Mouse (Mus musculus) urinary bladder, postnatal 25 days (tissue): Measurements from ENCODE around the gene H2afv.
"Not testable (repeated sequence)": the region's sequence is repeated elsewhere in the genome, so short reads cannot be mapped to it uniquely, and the experiment has no call there.

ENCODE experiments used
- DNase-seq: peaks from one replicate; pipeline ENCODE4 v3.0.0; 2022; ENCODE audit warnings: low spot score

Gene H2afv

DNA sequence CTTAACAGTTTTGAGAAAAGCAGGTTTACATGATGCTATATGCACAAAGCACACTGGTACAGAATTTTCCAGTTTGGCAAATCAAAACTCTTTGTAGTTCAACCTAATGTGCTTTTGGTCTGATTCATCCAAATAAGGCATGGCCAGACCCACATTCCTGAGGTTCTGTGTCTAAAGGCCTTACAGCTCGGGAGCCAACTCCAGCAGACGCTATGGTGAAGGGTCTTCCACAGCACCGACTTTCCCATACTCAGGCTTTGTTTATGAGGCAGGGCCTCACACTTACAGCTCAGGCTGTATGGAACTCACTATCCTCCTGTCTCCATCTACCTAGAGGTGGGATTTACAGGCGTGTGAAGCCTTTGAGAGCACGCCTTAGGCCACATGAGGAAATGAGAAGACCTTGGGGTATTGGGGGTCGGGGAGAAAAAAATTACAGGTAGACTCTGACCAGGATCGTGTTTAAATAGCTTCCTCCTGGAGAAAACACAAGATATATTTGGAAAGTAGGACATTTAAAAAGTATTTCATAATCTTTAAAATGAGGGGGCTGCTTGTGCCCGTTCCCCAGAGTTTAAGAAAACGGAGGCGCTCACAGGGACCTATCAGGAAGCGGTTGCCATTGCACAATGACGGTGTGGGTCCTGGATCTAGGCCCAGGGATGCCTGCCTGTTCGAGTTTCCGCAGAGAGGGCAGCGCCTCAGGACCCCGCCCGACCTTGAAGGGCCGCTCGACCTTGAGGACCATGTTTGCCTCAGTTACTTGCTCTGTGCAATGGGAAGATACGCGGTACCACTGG lies 29.3 kb downstream of the H2afv start, which contains the start of gene Ppia:
Gene Ppia, plus strand, starts transcription at position 693 of the 800 bp plus-strand sequence.
- no peak for DNase-seq

DNA sequence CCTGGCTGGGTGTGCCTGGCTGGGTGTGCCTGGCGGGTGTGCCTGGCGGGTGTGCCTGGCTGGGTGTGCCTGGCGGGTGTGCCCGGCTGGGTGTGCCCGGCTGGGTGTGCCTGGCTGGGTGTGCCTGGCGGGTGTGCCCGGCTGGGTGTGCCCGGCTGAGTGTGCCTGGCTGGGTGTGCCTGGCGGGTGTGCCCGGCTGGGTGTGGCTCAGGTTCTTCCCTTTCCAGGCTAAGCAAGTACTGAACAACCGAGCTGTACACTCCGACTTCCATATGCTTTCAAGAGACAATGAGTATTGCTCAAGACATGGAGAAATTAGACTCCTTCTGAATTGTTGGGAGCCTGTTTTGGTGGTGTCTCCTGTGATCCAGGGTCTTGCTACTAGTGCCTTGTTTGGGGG lies 31.0 kb downstream of the H2afv start:
- DNase-seq, result no peak

DNA sequence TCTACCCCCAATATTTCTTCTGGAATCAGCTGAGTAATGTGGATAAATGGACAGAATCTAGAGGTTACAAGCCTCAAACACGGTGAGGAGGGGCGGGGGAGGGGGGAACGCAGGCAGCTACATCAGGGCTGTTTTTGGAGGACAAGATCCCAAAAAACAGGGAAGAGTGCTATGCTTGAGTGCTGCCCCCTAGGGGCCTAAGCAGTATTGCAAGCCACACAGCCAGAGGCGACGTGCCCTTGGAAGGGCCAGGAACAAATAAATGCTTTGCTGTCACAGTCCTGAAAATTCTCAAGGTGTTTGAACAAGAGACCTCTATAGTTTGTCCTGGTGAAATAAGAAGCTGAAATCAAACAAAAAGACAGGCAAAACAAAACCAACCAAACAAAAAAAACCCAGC lies 32.6 kb downstream of the H2afv start:
- DNase-seq, result peak; percentile 81

DNA sequence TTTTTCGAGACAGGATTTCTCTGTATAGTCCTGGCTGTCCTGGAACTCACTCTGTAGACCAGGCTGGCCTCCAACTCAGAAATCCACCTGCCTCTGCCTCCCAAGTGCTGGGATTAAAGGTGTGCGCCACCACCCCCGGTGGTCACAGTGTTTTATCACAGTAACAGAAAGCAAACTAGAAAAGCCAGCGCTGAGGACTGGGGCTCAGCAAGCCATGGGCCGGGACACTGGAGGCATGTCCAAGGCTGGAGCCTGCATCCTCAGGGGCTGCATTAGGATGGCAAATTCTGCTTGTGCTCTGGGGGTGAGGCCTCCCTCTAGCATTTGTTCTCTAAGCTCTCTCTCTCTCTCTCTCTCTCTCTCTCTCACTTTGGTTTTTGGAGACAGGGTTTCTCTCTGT lies 33.5 kb downstream of the H2afv start:
- not testable (repeated sequence) for DNase-seq

DNA sequence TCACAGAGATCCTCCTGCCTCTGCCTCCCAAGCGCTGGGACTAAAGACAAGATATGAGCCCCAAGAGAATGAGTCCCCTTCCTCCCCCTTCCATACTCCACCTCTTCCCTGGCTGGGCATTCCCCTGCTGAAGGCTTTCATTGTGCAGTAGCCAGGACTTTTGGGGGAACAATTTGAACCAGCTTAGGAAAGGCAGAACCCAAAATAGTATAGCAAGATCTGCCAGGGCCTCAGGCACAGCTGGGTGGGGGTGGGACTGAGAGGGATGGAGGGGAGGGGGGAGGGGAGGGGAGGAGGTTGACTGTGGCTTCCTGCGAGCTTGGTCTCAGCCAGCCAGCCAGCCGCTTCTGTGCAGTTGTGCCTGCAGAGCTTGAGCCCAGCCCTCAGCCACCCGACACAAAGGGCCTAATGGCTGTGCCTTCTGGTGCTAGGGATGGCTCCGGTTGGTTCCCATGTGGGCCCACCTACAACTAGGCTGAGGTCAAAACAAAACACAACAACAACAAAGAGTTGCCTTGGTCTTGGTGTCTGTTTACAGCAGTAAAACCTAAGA lies 34.1 kb downstream of the H2afv start:
- DNase-seq, result no peak

DNA sequence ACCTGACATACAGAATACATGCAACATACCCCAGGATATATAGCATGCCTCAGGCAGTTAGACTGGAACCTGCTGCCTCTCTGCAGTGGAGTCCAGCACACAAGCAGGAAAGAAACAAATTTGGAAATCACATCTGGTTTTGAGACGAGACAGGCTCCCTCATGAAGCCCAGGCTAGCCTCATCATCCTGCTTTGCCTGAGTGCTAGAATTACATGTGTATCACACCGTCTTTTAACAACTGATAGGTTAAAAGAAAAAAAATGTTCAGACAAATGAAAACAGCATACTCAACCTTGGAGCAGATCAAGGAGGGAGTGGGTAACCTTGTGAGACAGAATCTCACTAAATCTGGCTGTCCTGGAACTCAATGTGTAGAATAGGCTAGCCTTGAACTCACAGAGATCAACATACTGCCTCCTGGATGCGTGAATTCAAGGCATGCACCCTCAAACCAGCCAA lies 37.1 kb downstream of the H2afv start:
- no peak for DNase-seq

DNA sequence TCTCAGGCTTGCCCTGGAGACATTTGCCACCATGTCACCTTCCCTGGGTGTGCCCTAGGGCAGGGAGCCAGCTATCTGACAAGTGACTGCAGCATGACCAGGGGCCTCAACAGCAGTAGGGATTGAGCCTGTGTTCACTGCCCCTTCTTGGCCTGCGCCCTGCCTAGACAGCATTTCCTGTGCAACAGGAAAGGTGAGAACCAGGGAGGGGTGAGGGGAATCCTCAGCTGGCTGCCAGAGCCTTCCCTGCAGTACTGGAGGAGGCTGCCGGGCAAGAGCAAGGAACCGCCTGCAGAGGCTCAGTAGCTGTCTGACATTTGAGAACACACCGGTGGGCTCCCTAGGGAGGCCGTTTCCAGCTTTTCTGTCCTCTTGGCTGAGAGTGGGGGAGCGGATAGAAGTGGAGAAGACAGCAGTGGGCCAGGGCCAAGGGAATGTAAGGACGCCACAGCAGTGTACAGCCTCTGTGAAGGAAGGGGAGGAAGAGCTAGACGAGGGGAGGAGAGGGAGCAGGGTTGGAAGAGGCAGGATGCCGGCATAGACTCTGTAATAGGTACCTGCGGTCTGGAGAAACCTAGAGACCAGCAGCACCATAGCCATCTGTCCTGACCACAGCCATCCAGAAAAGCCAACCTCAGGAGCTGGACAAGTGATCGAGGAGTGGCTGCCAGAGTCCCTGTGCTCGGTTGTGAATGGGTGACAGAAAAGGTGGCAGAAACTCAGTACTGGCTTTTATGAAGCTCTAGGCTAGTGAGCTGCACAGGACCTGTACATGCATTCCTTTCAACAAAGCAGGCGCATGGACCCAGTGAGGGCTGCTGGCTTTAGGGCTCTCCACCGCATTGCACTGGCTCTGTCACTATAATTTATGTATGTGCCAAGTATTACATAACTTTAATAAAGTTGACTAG lies 37.7 kb downstream of the H2afv start:
- DNase-seq, result peak; percentile 56

DNA sequence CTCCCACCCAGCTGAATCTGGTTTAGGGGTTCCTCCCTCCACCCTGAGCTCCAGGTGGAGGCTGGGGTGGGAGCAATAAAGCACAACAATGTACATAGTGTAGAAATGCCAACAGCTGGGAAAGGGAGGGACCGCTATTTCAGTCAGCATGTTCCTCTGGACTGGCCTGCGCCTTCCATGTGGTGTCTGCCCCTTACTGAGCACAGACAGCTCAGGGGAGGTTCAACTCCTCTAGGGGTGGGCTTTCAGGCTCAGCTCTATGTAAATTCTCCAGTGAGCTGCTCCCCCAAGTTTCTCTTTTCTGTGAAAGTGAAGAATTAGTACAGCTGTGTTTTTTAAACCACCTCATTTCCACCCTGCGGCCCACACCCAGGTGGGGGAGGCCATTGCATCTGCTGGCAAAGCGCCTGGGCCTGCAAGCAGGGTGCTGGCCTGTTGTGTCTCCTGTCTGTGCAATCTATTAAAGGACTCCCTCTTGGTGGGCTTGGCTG lies 38.6 kb downstream of the H2afv start:
- DNase-seq, result no peak

DNA sequence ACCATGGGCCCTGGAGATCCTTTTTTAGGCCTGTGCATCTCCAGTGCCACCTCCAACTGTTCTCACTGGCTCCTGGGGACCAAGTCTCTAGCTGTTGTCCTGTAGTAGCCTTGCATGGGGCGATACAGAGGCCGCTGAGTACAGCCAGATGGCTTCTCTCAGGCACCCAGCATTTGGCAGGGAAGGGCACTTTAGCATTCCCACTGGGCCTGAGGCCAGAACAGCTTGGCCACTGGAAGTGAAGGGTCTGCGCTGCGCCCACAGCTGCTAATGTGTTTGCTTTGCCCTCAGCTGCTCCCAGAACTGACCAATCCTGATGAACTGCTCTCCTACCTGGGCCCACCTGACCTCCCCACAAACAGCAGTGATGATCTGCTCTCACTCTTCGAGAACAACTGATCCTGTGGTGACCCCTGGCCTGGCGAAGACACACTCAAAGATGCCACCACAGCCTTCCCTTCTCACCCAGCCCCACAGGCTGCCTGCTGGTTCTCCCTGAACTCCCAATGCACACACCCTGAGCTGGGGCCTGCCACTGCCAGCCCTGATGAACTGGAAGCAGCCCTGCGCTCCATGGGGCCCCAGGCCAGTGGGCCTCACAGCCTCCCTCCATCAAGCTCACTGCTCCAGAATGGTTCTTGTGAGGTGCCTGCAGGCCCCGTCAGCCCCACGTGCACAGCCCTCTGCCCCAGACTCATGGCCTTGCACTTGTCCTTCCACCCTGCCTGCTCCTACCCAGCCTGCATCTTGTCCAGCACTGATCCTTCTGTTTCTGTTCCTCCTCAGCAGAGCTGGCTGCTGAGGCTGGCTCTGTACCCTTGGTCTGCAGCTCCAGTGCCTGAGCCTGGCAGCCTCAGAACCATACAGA lies 39.3 kb downstream of the H2afv start:
- DNase-seq, result no peak

DNA sequence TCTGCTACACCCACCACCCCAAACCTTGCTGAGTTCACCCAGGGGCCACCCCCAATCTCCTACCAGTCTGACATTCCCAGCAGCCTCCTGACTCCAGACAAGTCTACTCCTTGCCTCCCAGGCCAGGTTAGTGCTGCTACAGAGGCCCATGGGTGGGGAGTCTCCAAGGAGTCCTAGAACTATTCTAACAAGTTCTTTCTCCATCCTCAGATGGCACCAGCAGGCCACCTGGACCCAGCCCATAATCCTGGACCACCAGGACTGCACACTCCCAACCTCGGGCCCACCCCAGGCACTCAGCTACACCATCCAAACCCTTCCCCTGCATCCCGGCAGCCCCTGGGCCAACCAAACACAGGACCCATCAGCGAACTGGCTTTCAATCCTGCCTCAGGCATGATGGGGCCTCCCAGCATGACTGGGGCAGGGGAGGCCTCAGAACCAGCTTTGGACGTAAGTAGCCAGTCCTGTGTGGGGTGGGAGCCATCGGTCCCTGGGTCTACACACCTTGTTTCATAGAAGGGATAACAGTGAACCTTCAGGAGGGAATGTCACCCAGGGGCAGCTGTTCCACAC lies 40.3 kb downstream of the H2afv start:
- DNase-seq, result no peak

DNA sequence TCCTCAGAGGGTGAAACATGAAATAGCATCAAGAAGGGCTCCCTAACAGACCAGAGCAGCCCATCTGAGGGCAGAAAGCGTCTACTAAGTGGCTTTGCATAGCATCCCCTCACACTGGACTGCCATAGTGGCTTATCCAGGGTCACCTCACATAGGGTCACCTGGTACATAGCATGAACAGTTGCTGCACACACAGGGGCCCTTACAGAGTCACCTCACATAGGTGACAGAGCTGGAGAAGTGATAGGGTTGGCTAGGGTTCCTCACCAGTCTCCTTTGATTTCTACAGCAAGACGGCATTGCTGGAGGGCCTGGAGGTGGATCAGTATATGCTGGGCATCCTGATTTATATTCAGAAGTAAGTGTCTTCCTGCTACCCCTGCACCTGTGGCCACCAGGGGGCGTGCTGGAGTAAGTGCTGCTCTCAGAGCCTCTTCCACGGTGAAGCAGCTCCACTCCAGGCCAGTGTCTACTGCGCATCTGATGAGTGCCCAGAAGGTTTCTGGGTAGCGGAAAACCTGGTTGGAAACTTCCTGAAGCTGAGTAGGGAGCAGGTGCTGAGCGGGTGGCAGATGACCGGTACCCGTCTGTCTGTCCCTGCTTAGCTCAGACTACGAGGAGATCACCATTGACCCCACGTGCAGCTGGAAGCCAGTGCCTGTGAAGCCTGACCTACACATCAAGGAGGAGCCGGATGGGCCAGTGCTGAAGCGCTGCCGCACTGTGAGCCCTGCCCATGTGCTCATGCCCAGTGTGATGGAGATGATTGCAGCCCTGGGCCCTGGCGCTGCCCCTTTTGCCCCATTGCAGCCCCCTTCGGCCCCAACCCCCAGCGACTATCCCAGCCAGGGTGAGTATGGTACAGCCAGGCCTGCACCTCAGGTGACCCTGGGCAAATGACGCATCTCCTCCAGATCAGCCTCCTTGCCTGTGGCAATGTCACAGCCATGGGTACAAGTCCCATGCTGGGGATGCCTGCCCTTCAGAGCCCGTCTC lies 41.4 kb downstream of the H2afv start:
- peak; percentile 82 for DNase-seq

DNA sequence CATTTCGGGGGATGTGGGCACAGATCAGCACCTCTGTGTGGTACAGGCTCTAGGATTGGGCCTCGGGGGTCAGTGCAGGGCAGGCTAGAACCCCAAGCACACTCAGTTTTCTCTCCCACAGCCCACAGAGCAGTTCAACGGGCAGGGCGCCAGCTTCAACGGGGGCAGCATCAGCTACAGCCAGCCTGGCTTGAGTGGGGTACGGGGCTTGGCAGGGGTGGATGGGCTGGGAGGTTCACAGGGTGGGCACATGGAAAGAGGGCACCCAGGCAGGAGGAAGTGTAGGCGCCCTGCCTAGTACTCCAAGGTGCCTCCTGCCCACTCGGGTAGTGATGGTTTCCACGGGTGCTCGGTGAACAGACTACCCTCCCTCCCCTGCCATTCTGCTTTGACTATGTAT lies 46.1 kb downstream of the H2afv start:
- no peak for DNase-seq

DNA sequence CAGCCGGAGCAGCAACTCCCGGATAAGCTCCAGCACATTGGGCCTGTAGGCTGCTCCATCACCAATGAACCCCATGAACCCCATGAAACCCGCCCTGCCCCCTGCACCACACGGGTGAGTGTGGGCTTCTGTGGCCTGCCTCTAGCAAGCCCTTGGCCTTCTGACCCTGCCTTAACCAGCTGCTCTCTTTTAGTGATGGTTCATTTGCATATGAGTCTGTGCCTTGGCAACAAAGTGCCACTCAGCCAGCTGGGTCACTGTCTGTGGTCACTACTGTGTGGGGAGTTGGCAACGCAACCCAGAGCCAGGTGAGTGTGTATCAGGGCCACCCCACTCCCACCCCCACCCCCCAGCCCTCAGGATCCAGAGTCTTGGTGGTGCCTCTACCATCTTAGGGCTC lies 48.7 kb downstream of the H2afv start:
- no peak for DNase-seq

DNA sequence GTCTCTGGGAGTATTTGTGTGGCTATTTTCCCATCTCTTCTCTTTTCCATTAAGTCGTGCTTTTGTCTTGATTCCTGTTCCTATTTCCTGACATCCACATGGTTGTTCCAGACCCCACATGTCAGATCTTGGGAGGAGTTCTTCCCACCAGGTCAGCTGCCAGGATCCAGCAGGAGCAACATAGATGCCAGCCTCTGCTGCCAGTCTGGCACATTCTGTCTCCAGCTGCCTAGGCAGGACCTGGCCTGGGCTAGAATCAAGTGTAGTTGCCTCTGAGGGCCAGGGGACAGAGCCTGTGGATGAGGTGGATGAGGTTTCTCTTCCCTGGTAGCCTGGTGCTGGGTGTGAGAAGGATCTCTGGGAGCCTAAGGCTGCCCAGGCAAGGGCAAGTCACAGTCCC lies 50.4 kb downstream of the H2afv start:
- DNase-seq, result no peak

DNA sequence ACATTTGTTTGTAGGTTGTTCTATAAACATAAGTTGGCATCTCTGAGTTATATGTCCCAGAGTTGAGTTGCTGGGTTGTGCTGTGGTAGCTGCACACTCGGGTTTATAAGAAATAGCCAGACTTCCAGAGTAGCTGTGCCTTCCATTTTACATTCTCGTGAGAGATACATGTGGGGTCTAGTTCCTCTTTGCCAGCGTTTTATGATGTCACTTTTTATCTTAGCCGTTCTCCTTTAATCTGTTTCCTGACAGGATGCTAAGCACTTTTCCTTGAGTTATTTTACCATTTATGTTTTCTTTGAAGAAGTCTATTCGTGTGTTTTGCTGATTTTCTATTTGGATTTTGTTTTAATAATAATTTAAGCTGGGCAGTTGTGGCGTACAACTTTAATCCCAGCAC lies 51.4 kb downstream of the H2afv start:
- DNase-seq, result no peak

DNA sequence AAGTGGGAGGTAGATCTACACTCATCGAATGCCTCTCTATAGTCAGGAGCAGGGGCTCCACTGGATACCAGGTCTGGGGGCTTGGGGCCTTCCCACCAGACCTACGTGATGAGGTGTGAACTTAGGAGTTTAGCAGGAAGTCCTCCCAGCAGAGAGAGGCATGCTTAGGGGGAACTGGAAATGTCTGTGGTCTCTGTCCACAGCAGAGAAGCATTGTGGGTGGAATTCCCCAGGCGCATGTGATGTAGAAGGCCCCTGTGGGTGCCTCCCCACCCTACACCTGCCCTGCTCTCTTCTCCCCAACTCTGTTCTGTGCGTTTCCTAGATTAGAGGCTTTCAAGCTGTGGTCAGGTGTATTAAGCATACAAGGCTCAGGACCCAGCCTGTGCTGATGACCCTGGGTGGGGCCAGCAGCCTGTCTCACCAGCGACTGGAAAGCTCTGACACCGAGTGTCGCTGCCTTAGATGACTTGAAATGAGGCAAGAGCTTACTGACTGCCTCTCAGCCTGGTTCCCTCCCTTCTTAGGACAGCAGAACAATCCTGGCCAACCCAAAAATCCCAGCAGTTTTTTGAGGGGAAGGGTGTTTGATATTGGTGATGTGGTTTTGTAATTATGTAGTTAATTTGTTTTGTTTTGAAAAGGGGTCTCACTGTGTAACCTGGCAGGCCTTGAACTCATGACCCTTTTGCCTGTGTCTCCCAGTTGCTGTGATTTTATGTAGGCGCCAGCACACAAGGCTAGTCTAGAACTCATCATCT lies 52.5 kb downstream of the H2afv start:
- no peak for DNase-seq

DNA sequence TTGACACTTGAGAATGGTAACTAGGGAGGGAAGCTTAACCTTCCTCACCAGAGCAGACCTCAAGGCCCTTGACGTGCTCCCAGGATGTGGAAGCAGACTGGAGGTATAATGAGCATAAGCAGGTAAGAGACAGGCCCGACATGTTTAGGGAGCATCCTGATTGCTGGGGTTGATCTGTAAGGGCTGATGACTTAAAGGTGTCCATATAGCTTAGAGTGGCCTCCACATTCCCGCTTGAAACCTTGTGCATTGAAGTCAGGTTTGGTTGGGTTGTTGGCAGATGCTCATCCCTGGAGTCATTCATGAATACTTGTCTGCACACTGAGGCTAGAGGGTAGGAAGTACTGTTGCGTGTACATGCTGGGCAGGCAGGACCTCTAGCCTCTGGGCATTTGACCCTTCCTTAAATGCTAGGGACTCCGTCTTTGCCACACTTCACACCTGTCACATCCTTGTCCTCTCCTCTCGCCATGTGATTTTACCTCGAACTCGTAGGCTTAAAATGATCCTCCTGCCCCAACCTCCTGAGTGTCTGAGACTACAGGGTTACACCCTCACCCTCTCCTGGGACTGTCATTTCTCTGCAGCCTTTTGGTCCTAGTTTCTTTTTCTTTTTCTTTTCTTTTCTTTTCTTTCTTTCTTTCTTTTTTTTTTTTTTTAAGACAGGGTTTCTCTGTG lies 53.7 kb downstream of the H2afv start:
- DNase-seq, result no peak

DNA sequence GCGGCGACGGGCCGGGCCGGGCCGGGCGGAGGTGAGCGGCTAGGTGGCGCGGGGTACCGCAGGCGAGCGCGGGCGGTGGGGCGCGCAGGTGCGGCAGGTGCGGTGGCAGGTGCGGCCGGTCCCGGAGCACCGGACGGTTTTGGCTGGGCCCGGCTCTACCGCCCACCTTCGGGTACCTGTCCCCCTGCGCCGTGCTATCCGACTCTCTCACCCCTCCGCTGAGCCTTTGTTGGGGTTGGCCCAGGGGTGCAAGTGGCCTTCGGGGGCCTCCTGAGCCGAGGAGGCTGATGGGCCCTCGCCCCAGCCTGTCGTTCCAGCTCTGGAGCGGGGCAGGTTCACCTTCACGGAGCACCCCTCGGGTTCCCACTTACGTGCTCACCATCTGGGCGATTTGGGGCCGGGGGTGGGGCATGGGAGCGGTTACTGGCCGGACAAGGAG lies 54.7 kb downstream of the H2afv start:
- DNase-seq, result no peak
